Mouse (Mus musculus) brain, embryonic 18.5 days (tissue): Measurements from ENCODE around the gene Bak1.
"Not testable (repeated sequence)": the region's sequence is repeated elsewhere in the genome, so short reads cannot be mapped to it uniquely, and the experiment has no call there.

Source experiments
- DNase-seq: peaks from one replicate; pipeline ENCODE4 v3.0.0-alpha.2; 2012; ENCODE audit warnings: low read depth, low spot score

Bak1 gene

DNA sequence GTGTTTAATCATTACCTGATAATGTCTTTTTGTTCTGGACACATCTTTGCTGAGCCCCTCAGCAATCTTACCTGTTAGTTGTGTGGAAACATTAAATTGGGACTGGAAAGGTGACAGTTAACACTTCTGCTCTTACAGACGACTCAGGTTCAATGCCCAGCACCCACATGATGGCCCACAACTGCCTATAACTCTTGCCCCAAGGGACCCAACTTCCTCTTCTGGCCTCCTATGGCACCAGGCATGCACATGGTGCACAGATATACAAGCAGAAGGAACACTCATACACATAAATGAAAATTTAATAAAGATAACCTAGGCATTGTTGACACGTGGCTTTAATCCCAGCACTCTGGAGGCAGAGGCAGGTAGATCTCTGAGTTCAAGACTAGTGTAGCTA lies 49.4 kb downstream of the Bak1 start:
- DNase-seq, result no peak

DNA sequence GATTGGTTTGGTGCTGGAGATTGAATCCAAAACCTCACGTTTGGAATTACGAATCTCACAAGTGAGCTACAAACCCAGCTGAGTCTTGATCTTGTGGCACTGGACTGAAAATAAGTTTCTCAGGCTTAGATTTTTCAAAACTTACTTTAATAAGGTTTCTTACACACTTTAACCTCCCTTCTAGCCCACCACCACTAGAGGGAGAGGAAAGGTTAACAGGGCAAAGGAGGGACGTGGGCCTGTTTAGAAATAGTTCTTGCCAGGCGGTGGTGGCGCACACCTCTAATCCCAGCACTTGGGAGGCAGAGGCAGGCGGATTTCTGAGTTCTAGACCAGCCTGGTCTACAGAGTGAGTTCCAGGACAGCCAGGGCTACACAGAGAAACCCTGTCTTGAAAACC lies 51.5 kb downstream of the Bak1 start:
- DNase-seq, result not testable (repeated sequence)

DNA sequence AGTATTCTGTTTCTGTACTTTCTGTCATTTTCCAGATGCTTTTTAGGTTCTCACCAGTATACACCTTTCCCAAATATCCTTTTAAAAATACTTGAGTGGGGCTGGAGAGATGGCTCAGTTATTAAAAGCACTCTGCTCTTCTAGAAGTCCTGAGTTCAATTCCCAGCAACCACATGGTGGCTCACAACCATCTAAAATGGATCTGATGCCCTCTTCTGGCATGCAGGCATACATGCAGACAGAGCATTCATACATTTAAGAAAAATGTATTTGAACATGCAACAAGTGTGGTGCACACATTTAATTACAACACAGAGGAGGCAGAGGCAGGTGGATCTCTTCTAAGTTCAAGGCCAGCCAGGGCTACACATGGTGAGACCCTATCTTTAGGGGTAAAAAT lies 53.4 kb downstream of the Bak1 start:
- DNase-seq, result no peak

DNA sequence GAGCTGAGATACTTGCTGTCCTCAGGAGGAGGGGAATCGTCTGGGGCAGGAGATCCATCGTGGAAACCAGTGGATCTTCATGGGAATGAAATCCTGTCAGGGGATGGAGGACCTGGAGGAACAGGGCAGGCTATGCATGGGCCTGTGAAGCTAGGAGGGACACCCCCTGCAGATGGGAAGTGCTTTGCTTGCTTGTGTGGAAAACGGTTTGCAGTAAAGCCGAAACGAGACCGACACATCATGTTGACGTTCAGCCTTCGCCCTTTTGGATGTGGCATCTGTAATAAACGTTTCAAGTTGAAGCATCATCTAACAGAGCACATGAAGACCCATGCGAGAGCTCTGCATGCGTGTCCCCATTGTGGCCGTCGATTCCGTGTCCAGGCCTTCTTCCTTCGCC lies 54.3 kb downstream of the Bak1 start:
- no peak for DNase-seq

DNA sequence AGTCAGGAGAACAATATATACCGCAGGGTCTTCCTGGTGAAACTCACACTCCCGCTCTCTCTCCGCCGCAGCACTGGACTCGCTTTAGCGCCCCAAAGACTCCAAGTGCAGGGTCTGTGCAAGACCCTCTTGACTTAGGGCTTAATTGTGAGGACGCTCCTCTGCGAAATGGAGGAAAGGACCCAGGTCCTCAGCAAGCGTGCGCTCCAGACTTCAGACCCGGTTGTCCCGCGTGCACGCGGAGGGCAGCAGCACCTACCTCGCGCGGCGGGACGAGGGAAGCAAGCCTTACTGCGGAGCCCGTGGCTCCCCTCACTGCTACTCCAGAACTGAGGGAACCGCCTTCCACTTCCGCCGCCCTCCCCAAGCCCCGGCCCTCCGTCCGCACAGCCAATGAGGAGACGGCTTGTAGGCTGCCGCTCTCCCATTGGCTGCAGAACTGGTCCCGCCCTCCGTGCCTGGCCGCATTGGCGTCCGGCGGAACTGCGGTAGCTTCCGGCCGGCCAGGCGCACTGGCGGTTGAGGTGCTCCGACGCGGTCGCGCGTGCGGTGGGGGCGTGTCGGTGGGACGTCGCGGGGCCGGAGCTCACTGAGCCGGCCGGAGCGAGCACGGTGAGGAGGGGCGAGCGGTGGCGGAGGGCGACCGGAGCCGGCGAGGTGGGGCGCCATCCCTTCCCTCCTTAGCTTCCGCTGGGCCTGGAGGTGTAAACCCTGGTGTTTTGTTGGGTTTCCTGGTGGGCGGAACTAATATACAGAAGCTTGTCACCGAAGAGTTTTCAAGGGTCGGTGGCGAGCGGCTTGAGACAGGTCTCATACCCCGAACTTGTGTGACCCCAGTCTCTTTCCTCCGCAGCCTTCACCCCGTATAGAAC lies 55.9 kb downstream of the Bak1 start, which contains the start of gene Zbtb9:
TSS of gene Zbtb9 (plus strand) at position 465 of the 872 bp plus-strand sequence.
- peak; percentile 86 for DNase-seq

DNA sequence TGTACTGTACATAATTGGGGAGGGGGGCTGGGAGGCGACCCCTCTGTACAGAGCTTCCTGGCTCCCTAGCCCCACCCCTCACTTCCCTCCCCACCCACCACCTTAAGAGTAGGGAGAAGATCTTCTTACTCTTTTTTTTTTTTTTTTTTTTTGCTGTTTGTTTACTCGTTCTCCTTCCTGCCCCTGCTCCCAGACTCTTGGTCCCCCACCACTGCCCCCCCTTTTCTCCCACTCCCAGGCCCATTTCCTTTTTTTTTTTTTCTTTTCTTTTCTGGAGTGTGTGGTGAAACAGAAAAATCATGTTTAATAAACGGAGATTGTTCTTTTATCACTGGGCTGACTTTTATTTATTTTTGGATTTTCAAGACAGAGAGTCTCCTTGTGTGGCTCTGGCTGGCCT lies 56.7 kb downstream of the Bak1 start:
- no peak for DNase-seq

DNA sequence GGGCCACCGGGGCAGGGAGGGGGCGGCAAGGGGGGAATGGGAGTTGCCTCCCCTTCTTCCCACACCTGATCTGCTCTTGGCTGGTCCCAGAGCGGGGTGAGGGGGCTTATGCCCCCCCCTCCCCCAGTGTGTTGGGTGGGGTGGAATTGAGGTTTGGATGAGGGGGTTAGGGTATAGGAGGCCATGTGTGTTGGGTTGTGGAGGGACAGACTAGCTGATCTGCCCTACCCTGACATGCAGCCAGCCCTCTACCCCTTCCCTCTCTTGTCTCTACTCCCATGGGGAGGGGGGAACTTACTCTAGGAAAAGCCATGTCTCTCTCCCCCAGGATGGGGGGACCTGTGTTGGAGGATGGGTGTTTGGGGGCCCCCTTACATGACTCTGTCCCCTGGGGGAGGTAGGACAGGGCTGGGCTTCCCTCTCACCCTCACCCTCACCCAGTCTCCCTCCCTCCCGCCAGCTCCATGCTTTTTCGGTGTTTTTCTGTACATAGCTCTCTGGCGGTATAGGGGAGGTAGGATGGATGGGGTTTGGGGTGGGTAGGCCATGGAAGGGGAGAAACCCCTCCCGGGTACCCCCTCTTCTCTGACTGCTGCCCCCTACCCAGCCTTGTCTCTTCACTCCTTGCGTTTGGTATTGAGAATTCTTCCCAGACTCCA lies 57.4 kb downstream of the Bak1 start:
- no peak for DNase-seq

DNA sequence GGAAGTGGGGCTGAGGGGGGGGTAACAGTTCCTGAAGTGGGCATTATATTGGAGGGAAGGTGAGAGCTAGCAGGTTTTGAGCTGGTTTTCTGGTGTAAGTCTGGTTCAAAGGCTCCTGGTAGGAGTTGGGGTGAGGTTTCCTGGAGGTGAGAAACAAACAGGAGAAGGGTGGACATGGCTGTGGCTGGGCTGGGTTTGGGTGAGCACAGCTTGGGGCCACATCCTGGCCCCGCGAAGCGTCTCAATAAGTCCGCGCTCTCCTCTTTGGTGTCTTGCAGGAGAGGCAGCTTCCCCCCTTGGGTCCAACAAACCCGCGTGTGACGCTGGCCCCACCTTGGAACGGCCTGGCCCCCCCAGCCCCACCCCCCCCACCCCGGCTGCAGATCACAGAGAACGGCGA lies 58.6 kb downstream of the Bak1 start:
- no peak for DNase-seq
